Mouse (Mus musculus): Measurements from ENCODE around the gene Kbtbd6.

DNA sequence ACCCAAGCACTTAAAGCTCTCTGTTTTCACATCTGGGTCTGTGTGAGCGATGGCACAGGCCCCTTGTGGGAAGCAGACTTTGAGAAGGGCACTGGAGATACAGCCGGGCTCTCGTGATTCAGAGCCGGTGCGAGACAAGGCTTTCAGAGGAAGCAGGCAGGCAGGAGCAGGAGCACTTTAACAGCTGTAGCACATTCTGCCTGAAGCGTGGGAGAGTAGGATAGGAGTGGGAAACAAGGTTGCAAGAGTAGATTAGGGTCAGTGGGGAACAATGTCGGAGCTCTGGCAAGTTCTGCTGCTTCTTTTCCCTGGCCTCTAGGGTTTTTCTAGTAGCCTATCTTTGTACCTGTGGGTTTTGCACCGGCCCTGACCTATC is 35.0 kb downstream of the Kbtbd6 start:
- TF ChIP-seq POLR2A (IDR thresholded peaks at IDR 0.05; ENCODE audit: low read depth, low read length) (no peak), MEF2A (IDR thresholded peaks at IDR 0.05; ENCODE audit: borderline replicate concordance, low read depth, low read length) (no peak), ZKSCAN1 (IDR thresholded peaks at IDR 0.05; ENCODE audit: borderline replicate concordance, low read depth, low read length) (no peak), CHD2 (IDR thresholded peaks at IDR 0.05; ENCODE audit: low read length) (no peak), USF2 (conservative IDR thresholded peaks at IDR 0.05; ENCODE audit: low read depth, low read length) (no peak), CTCF (conservative IDR thresholded peaks at IDR 0.05 in 1 of 2, IDR thresholded peaks at IDR 0.05 in 1 of 2; ENCODE audit: low read depth in 2 of 2, low read length in 2 of 2) (no peak), E2F4 (IDR thresholded peaks at IDR 0.05; ENCODE audit: insufficient replicate concordance, low read depth, low read length) (no peak), TCF12 (IDR thresholded peaks at IDR 0.05; ENCODE audit: low read depth, low read length) (no peak), MAX (IDR thresholded peaks at IDR 0.05; ENCODE audit: low read length) (no peak), MXI1 (IDR thresholded peaks at IDR 0.05; ENCODE audit: low read depth, low read length) (no peak), NRF1 (IDR thresholded peaks at IDR 0.05; ENCODE audit: low read depth, low read length) (no peak)

Data from CH12.LX (cell line).